Mouse (Mus musculus) c-Kit-positive CD71-positive TER-119-negative erythroid progenitor cells, embryonic 14.5 days (primary cell): ENCODE results near the gene Pla2g4e.
A peak's percentile ranks its signal among the peaks of the same experiment; 100 is the strongest.

Source experiments
- DNase-seq: peaks from one replicate; pipeline ENCODE4 v3.0.0-alpha.2; 2013; ENCODE audit warnings: low read depth

Gene Pla2g4e

DNA sequence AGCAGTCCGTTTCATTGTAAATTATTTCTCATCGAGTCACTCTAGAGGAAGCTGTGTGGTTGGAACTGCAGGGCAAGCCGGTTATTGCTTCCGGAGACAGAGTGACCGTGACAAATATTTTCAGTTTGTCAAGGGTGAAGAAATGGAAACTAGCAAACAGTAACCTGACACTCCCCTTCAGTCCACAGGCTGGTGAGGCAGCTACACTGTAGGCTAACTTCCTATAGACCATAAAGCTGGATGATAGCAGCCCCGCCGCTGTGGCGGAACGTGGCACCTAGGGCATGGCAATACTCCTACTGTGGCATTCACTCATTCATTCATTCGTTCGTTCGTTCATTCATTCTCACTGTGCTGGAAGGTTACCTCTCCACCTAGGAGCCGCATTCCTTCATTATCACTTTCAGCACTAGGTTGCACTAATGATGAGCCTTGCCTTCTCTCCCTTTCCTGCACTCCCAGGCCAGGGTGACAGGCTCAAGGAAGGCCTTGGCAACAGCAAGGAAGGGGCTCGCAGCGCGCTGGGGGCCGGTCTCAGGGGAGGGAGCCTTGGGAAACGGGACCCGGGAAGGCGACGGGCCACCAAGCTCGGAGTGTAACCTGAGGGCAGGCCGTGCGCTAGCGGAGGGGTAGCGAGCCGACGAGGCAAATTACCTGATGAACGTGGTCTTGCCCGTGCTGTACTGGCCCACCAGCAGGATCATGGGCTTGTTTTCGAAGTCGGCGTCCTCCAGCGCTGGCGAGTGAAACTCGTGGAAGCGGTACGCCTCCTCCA, 91.4 kb downstream of the Pla2g4e start:
- peak; percentile 27 for DNase-seq

DNA sequence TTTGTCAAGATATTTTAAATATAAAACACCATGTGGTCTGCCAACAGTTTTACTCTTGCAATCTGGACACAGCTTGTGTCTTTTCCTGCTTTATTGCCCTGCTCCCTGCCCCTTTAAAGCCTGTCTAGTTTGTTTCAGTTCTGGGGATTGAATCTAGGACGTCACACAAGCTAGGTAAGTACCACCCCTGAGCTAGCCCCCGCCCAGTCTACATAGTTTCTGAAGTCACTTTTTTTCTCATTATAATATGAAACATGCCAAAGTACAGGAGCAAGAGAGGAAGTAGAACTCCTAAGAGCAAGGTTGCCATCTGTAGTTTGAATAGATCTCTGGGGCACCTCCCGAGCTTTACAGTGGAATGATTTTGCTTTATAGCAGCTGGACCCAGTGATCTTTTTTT, 94.6 kb downstream of the Pla2g4e start:
- no peak for DNase-seq

DNA sequence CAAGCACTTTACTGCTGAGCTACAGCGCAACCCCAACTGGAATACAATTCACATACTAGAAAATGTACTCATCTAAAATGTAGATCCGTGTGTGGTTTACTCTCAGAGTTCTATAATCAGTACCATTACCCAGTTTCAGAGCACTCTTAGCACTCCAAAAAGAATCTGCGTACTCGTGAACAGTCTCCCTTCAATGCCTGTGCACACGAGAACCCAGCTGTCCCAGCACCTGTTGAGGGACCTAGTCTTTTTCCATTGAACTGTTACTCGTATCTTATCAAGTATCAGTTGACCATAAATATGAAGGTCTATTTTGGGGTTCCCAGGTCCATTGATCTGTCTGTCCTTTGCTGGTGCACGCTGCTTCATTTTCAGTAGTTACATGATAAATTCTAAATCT, 95.5 kb downstream of the Pla2g4e start:
- no peak for DNase-seq

DNA sequence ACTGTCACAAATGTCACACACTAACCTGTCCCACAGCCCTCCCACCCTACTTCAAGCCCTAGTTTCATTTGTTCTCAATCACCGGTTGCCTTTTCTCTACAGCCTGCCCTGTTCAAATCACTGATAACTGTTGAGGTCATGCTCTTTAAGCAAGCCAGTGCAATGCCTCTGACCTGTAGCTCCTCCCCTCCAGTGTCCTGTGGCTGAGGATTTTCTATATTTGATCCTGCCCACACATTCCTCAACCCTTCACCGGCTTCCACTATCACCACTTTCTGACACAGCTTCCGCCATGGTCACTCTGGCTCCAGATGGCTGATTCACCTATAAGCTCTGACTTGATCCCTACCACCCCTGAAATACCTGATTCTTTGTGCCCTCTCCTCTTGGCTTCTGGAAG, 97.1 kb downstream of the Pla2g4e start:
- DNase-seq = no peak

DNA sequence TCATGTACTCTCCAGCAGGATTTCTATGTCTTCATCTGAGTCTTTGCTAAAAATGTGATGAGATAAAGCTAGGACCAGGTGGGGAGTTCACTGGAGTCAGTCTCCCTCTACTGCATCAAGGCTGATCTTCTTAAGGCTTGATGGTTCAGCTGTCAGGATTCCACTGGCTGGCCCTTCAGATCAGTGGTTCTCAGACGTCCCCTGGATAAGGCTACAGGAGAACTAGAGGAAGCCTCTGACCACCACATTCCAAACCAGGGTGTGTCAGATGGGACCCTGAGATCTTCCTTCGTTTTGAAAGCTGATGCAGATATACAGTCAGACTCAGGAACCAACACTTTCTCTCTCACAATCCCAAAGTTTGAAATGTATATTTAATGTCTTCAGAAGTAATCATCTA, 97.8 kb downstream of the Pla2g4e start:
- no peak for DNase-seq

DNA sequence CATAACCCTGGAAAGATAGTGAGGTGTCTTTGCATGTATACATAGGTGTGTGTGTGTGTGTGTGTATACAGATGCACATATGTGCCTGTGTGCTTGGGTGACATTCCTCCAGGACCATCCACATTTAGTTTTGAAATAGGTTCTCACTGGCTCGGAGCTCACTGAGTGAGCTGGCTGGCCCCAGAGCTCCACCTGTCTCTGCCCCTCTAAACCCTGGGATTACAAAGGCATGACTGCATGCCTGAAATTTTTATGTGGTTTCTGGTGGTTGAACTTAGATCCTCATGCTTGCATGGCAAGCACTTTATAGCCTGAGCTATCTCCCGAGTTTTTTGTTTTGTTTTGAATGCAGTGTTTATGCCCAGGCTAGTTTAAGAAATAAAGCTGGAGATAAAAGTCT, 98.6 kb downstream of the Pla2g4e start:
- DNase-seq = no peak

DNA sequence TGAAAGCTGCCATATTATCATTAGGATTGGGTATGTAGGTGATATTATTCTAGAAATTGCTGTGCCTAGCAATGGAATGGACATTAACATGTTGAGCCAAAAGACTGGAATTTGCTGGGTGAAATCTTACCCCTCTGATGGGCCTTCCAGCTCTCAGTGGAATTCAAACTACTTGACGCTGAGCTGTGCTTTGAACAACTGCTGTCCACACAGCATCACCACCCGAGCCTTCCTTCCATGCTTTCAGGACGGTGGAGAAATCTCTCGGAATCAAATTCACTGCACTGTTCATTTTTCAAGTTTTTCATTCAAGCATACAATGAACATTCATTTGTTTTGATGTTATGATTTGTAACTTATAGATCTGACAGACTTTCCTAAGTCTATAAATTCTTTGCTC, 100.7 kb downstream of the Pla2g4e start:
- DNase-seq = no peak

DNA sequence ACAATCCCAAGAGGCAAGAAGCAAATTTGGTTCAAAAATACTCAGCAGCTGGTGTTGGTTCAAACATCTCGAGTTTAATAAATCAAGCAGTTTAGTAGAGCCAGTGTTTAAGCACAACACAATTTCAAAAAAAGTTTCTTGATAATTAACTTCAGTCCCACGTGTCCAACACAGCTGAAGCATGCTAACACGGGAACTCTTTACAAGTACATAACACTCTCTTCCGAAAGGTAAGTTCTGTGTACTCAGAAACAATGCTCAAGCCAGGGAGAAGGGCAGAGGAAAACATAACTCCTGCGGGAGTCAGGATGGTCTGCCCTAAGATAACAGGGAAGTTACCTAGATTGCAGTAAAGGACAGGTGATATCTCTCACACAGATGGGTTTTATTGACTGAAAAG, 102.8 kb downstream of the Pla2g4e start:
- DNase-seq = no peak

DNA sequence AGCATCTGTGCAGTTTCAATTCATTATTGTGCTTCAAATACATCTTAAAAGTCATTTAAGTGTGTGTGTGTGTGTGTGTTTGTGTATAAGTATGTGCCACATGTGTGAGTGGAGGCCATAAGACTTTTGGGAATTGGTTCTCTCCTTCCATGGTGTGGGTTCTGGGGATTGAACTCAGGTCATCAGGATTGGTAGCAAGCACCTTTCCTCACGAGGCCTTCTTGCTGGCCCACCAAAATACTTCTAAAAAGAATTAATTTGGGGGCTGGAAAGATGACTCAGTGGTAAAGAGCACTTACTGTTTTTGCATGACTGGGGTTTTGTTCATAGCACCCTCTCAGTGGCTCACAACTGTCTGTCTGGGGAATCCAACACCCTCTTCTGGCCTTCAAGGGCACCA, 103.5 kb downstream of the Pla2g4e start:
- DNase-seq = no peak

DNA sequence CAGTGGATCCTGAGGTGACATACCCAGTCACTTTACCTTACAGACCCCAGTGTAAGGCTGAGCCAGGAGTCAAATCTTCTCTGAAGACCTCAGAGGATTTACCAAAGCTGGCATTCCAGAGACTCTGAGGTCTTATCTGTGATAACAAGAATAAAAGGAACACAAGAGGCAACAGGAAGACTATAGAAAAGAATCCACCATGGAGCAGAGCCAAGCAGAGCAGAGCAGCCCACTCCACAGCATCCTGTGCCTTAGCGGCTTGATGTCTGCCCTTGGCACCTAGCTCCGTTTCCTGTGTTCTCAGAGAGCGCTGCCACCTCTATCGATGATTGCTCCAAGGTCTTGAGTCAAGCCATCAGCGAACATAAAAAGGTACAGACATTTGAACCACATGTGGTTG, 104.8 kb downstream of the Pla2g4e start:
- no peak for DNase-seq

DNA sequence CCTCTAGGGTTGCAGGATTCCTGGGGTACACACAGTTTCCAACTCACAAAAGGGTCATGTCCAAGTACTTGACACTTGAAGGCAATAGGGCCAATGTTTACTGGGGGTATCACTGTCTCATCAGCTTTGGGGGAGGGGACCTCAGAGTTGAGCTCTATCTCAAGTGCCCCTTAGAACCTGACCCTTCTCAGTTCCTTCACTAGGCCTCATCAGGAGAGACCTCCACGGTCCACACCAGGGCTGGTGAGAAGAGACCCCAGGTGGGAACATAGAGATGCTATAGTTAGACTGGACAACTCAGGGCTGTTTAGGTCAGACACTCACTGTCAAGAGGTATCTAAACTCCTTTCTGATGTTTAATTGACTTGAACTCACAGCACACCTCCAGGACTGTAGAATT, 106.0 kb downstream of the Pla2g4e start:
- no peak for DNase-seq

DNA sequence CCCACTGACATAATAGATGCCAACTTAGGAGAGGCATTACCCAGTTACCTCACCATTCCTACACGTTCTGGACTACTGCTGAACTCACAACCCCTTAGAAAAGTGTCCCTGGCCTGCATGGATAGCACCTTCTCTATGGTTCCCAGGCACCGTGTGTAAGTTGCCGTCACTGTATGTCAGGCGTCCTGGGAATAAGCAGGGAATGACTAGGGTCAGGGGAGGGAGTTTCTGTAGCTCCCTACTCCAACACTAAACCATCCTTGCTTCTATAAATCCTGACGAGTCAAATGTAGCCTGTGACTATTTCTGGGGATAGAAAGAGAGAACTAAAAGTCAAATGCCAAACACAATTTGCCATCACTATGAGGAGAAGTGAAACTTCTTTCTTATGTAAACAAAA, 107.9 kb downstream of the Pla2g4e start:
- DNase-seq = no peak

DNA sequence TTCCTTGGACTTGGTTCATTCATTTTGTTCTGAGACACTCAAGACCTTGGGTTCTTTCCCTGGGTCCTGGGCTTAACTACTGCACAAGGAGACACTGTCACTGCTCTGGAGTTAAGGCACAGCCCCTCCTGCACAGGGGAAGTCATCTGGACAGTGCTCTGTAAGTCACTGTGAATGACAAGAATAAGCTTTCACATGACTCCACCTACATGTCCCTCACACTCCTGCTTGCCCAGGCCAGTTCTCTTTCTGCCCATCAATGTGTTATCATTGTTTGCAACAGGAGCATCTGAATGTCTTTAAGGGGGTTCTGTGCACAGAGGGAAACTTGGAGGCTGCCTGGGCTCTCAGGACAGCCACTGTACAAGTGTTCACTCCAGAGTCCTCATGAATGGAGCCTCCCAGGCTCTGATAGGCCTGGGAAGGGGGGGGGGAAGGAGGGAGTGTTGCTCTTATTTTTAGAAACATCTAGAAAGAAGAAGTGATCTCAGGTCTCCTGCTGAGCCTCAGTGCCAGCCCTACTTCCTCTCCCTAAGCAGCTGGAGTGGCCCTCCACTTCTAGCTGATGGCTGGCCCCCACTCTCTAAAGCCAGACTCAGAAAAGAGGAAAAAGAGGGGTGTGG, 110.6 kb downstream of the Pla2g4e start:
- no peak for DNase-seq

DNA sequence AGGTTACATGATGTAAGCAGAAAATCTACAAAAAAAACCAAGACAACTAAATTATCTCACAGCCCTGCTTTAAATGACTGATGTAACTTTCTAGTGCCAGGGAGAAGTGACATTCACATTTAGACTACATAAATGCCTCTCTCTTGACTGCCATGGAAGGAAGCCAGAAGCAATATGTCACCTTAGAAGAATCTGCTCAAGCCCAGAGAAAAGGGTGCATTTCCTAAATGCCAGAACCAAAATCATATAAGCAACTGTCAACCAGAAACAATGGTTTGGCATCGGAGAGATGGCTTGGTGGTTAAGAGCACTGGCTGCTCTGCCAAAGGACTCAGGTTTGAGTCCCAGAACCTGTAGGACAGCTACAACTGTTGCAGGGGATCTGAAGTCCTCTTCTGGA, 113.3 kb downstream of the Pla2g4e start:
- no peak for DNase-seq

DNA sequence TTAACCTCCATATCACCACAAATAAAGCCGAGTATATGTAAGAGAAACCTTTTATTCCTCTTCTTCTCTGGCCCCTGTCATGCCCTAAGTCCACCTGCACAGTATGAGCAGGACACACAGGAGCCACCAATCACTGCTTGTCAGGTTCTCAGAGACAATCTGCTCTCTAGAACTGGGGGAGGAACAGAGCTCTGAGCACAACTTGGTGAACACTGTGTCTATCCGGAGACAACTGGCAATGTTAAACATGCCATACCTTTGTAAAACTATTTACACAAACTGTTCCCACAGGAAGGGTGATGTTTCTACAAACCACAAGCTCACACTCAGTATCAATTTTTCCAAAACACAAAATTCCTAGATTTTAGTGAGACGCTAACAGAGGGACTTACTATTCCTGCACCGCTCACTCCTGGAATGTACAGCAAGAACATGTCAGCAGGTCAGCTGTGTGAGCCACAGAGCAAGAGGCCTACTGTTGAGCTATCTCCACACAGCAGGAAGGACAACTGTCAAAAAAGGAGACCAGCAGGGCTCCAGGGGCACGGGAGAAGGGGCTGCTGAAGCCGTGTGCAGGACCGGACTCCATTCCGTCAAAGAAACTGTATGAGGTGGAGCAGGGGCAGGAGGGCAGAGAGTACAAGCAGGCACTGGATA, 115.8 kb downstream of the Pla2g4e start:
- no peak for DNase-seq

DNA sequence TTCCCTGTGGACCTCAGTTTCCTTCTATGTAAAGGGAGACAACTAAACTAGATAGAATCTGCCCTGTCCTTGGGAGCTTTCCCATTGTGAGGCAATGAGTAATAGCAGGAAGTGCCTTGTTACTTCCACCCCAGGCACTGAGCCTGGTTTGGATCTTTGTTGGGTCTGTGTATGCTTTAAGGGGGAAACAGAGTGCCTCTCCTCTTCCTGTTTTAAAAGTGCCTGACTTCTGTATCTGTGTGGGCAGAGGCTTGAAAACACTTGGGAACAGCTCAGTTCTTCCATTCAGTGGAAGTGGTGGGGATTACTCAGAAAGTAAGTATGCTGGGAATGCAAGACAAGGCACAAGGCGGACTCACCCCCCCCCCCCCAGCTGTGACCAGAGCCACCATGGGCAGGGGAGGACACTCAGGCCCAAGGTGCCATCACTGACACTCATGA, 116.5 kb downstream of the Pla2g4e start:
- no peak for DNase-seq

DNA sequence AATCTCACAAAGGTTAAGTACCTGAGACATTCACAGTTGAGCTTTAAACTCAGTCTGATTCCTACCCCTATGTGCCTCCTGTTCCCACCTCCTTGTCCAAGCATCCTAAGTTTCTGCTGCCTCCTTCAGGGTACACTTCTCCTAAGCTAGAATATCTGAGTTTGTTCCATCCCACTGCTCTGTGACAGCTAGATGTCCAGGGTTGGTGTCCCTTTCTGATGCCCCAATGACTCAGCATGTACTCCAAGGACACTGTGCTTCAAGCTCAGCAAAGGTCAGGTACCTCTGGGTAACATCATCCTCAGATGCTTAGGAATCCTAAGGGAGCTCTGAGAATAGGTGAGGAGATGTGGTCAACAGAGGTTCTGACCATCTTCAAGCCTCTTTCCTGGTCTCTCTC, 117.1 kb downstream of the Pla2g4e start:
- DNase-seq = no peak

DNA sequence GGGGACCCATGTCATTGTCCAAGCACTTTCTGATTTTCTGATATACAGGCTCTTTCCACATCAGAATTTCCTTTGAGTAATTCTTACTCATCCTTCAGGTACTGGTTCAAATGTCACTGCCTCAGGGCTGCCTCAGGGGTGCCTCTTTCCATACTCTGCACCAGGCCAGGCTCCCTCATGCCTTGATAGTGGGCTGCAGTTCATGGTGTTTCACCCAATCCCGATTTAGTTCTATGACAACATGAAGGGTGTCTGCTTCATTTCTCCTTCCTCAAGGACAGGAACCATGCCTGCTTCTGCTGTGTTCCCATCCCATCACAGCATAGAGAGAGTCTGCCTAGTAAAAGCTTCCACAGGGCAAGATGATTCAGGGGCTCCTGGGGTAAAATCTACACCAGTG, 118.2 kb downstream of the Pla2g4e start:
- DNase-seq = no peak

DNA sequence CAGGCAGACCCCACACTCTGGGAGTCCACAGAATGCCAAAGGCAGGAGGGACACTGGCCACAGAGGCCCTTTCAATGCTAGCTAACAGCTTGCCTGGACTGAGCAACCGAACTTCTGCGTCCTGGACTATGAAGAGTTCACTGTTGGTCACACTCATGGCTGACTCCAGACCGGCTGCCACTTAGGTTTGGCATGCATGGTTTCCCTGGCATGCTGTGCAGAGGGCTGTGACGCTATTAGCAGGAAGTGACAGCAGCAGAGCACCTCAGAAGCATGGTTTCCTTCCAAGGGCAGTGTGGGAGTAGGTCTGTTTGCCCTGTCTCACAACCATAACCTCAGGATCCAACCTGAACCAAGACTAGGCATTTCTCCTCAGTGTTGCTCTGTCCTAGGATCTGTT, 118.7 kb downstream of the Pla2g4e start:
- DNase-seq = no peak

DNA sequence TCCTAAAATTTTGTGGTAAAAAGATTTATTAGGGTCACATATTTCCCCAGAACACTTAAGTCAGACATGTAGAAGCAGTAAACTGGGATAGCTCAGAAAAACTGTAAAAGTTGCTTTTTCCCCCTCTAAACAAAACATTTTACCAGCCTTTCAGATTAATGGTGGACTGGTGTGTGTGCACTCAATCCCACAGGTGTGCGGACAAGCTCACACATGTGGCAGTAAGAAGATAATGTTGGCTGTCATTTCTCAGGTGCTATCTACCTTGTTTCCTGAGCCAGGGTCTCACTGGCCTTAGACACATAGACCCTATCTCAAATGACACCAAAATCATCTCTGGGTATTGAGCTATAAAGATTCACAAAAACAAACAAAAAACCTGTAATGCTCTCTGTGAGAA, 119.7 kb downstream of the Pla2g4e start:
- DNase-seq = no peak

DNA sequence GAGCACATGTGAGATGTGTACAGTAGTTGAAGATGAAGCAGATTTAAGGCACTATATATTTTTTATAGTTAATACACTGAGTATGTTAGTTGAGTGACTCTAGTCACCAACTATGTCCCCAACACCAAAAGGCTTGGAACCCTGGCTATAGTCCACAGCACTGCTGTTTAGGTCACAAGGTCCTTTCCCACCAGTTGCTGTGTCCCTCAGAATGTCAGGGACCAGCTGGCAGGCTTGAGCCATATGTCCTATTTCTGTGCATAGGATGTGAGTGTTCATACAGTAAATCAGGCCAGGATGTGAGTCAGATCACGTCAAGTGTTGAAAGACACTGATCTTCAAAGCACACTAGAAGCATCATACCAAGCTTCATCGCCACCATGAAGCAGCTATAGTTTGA, 120.2 kb downstream of the Pla2g4e start:
- no peak for DNase-seq

DNA sequence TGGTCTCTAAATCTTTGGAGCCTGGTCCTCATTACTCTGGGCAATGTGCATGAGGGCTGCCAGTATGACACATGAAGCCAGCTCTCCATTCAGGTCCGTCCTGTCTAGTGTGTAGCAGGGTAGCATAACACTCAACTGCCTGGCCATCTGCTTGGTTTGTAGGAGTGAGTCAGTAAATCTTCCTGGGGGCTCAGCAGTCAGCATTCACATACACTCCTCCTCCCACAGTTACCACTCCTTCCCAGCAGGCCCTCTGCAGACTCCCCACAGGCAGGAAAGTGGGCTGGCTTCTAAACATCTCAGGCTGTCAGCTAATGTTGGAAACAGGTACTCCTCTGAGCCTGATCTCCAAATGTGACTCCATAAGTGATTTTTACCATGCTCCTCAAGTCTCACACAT, 121.0 kb downstream of the Pla2g4e start:
- no peak for DNase-seq

DNA sequence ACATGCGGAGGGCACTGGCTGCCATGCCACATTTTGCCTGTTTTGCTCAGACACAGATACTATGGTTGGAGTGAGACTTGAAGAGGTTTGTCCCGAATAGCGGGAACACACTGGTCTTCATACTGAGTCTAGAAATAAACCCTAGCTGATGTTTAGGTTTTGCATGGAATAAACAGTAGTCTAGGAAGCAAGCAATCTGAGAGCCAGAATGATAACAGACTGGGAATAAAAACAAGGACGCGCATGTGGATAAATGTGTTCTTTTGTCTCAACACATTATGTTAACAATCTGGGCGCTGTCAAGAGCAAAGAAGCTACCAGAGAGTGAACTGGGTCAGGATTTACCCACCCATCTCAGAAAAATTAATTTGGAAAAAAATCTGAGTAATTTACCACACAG, 122.2 kb downstream of the Pla2g4e start:
- DNase-seq = no peak

DNA sequence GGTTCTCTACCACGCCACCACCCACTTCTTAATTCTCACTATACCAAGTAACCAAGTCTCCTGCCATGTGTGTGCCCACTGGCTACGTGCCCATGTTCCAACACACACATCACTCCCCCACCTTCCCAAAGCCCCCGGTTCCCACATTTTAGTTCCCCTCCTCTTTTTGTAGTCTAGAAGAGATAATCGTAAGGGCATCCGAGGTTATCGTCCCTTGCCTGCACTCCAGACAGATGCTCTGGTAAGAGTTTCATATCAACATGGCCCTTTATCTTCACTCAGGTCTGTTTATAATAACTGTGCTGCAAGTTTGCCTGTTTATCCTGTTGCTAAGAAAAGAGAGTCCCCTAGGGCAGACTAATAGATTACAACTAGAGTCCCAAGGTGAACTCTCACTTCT, 127.8 kb downstream of the Pla2g4e start:
- no peak for DNase-seq
